Mouse (Mus musculus): ENCODE results near the gene Hs6st1.
A peak's percentile ranks its signal among the peaks of the same experiment; 100 is the strongest.

The Hs6st1 gene

GRCm38 (mm10) chr1:36083554-36083953 lies 15.4 kb downstream of the Hs6st1 start:
- no peak for DNase-seq (ENCODE audit: low spot score in 2 of 2)

GRCm38 (mm10) chr1:36085069-36085468 lies 16.9 kb downstream of the Hs6st1 start:
- DNase-seq (ENCODE audit: low spot score in 2 of 2): no peak

GRCm38 (mm10) chr1:36088367-36088766 lies 20.2 kb downstream of the Hs6st1 start:
- no peak for DNase-seq (ENCODE audit: low spot score in 2 of 2)

GRCm38 (mm10) chr1:36089481-36089880 lies 21.3 kb downstream of the Hs6st1 start:
- DNase-seq (ENCODE audit: low spot score in 2 of 2): no peak

GRCm38 (mm10) chr1:36090011-36090721 lies 22.0 kb downstream of the Hs6st1 start:
- DNase-seq (ENCODE audit: low spot score in 2 of 2): no peak

- no peak for DNase-seq (ENCODE audit: low spot score in 2 of 2)
These were observed 22.5 kb downstream of the Hs6st1 start for GRCm38 (mm10) chr1:36090722-36091110.

GRCm38 (mm10) chr1:36091246-36091645 lies 23.0 kb downstream of the Hs6st1 start:
- DNase-seq (ENCODE audit: low spot score in 2 of 2): no peak

GRCm38 (mm10) chr1:36093741-36094140 lies 25.5 kb downstream of the Hs6st1 start:
- DNase-seq (ENCODE audit: low spot score in 2 of 2): no peak

GRCm38 (mm10) chr1:36095423-36096272 lies 27.4 kb downstream of the Hs6st1 start:
- DNase-seq (ENCODE audit: low spot score in 2 of 2): peak; percentile 78 to 94

GRCm38 (mm10) chr1:36098432-36098831 lies 30.2 kb downstream of the Hs6st1 start:
- DNase-seq (ENCODE audit: low spot score in 2 of 2): no peak

- DNase-seq (ENCODE audit: low spot score in 2 of 2): no peak
These were observed 32.2 kb downstream of the Hs6st1 start for GRCm38 (mm10) chr1:36100371-36100770.

GRCm38 (mm10) chr1:36105917-36106706 lies 37.9 kb downstream of the Hs6st1 start:
- DNase-seq (ENCODE audit: low spot score in 2 of 2): no peak

- no peak for DNase-seq (ENCODE audit: low spot score in 2 of 2)
These were observed 41.8 kb downstream of the Hs6st1 start for GRCm38 (mm10) chr1:36109987-36110386.

- DNase-seq (ENCODE audit: low spot score in 2 of 2): no peak
These were observed 44.5 kb downstream of the Hs6st1 start for GRCm38 (mm10) chr1:36112665-36113064.

GRCm38 (mm10) chr1:36113670-36114069 lies 45.5 kb downstream of the Hs6st1 start:
- DNase-seq (ENCODE audit: low spot score in 2 of 2): no peak

- no peak for DNase-seq (ENCODE audit: low spot score in 2 of 2)
These were observed 46.6 kb downstream of the Hs6st1 start for GRCm38 (mm10) chr1:36114844-36115243.

GRCm38 (mm10) chr1:36116488-36116887 lies 48.3 kb downstream of the Hs6st1 start:
- DNase-seq (ENCODE audit: low spot score in 2 of 2): no peak

GRCm38 (mm10) chr1:36118061-36118685 lies 50.0 kb downstream of the Hs6st1 start:
- DNase-seq (ENCODE audit: low spot score in 2 of 2): no peak

GRCm38 (mm10) chr1:36118958-36119357 lies 50.8 kb downstream of the Hs6st1 start:
- no peak for DNase-seq (ENCODE audit: low spot score in 2 of 2)

GRCm38 (mm10) chr1:36119426-36119825 lies 51.2 kb downstream of the Hs6st1 start:
- DNase-seq (ENCODE audit: low spot score in 2 of 2): no peak

GRCm38 (mm10) chr1:36121172-36121571 lies 53.0 kb downstream of the Hs6st1 start:
- DNase-seq (ENCODE audit: low spot score in 2 of 2): no peak

GRCm38 (mm10) chr1:36125076-36125475 lies 56.9 kb downstream of the Hs6st1 start:
- DNase-seq (ENCODE audit: low spot score in 2 of 2): no peak
